In genomic region chr11:59425671-59426101, GRCm38 (mm10) we compare ENCODE assay signal across 8 mouse cellular contexts. TPM values are rescaled to one million over a fixed set of nuclear protein-coding genes. Genes with fewer than 3 reads are reported as not detected.
DNase-seq lines count a peak whose midpoint lies in the region; ATAC-seq and TF ChIP-seq lines count a peak whose summit lies in the region.

No protein-coding gene starts in this region.

- TF ChIP-seq EP300 in CH12.LX (IDR thresholded peaks at IDR 0.05; ENCODE audit: low read length) = no peak
- TF ChIP-seq EP300 in liver, embryonic 14.5 days (IDR thresholded peaks at IDR 0.05; ENCODE audit: low read depth) = no peak

- no peak overlapping the region for H3K9ac ChIP-seq in intestine, postnatal 0 days (ENCODE audit: low read depth, low read length)
- no peak overlapping the region for H3K9ac ChIP-seq in intestine, embryonic 16.5 days (ENCODE audit: low read depth, low read length)
- no peak overlapping the region for H3K9ac ChIP-seq in CH12.LX (ENCODE audit: insufficient read depth, low read depth)
- H3K9ac ChIP-seq in liver, embryonic 14.5 days (replicated peaks) = no peak overlapping the region
- no peak overlapping the region for H3K9ac ChIP-seq in hindbrain, embryonic 12.5 days

- no peak overlapping the region for H3K27ac ChIP-seq in intestine, postnatal 0 days (ENCODE audit: low read depth, low read length)
- H3K27ac ChIP-seq in intestine, embryonic 16.5 days (ENCODE audit: low read length) = no peak overlapping the region
- no peak overlapping the region for H3K27ac ChIP-seq in CH12.LX (ENCODE audit: insufficient read depth, low read depth)
- no peak overlapping the region for H3K27ac ChIP-seq in bone marrow macrophage, adult 2 months (ENCODE audit: insufficient read depth, low read depth, low read length)
- no peak overlapping the region for H3K27ac ChIP-seq in liver, embryonic 14.5 days
- no peak overlapping the region for H3K27ac ChIP-seq in spleen, adult 2 months (ENCODE audit: insufficient read depth, low read length)
- no peak overlapping the region for H3K27ac ChIP-seq in hindbrain, embryonic 12.5 days

- peak; percentile 37 for DNase-seq in CH12.LX (ENCODE audit: extremely low read depth)
- no peak for DNase-seq in liver, embryonic 14.5 days (ENCODE audit: low read depth in 3 of 3, low spot score in 3 of 3)
- DNase-seq in spleen, adult 2 months (ENCODE audit: low read depth in 1 of 2, low spot score in 2 of 2) = peak; percentile 21 to 60
- DNase-seq in cerebellum, adult 9-11 months = no peak

- dilution Hi-C loops in CH12.LX (cut with MboI; ENCODE audit: extremely low pct_ligation_motif_present, extremely low pct_unique_long_range_greater_than_20kb, low sequenced_read_pairs) = no loop called here

- no peak overlapping the region for H3K4me3 ChIP-seq in intestine, postnatal 0 days (ENCODE audit: low read depth, low read length)
- H3K4me3 ChIP-seq in intestine, embryonic 16.5 days (ENCODE audit: low read length) = no peak overlapping the region
- no peak overlapping the region for H3K4me3 ChIP-seq in CH12.LX (replicated peaks in 1 of 3; ENCODE audit: low read depth in 2 of 3, low read length in 2 of 3, poor library complexity in 1 of 3)
- H3K4me3 ChIP-seq in bone marrow macrophage, adult 2 months (ENCODE audit: insufficient read depth, low read length) = no peak overlapping the region
- no peak overlapping the region for H3K4me3 ChIP-seq in liver, embryonic 14.5 days (ENCODE audit: insufficient read depth in 1 of 2, low read depth in 2 of 2, low read length in 2 of 2)
- no peak overlapping the region for H3K4me3 ChIP-seq in spleen, adult 2 months (ENCODE audit: extremely low read depth, insufficient read depth, insufficient read length)
- no peak overlapping the region for H3K4me3 ChIP-seq in hindbrain, embryonic 12.5 days

- TF ChIP-seq CTCF in intestine, postnatal 0 days (IDR thresholded peaks at IDR 0.05; ENCODE audit: low read depth) = peak; percentile 73
- peak in 1 of 2 experiments; percentile 77; a peak in 2 of 4 replicates for TF ChIP-seq CTCF in CH12.LX (conservative IDR thresholded peaks at IDR 0.05 in 1 of 2, IDR thresholded peaks at IDR 0.05 in 1 of 2; ENCODE audit: low read depth in 2 of 2, low read length in 2 of 2)
- 0 out of 2 replicates have a peak, but pooled peaks have one; percentile 10 for TF ChIP-seq CTCF in bone marrow macrophage, adult 2 months (IDR thresholded peaks at IDR 0.05; ENCODE audit: low read depth, low read length)
- peak; percentile 34; the same call in 1 of the 2 replicates for TF ChIP-seq CTCF in liver, embryonic 14.5 days (IDR thresholded peaks at IDR 0.05; ENCODE audit: low read depth)
- TF ChIP-seq CTCF in spleen, adult 2 months (IDR thresholded peaks at IDR 0.05; ENCODE audit: extremely low read depth, insufficient read depth, insufficient read length, insufficient replicate concordance) = peak; percentile 13; the same call in 1 of the 2 replicates

- no peak for ATAC-seq in intestine, postnatal 0 days
- ATAC-seq in intestine, embryonic 16.5 days = no peak
- ATAC-seq in liver, embryonic 14.5 days (ENCODE audit: insufficient read depth) = no peak
- ATAC-seq in hindbrain, embryonic 12.5 days (ENCODE audit: low FRiP score) = no peak

- TF ChIP-seq POLR2A in CH12.LX (IDR thresholded peaks at IDR 0.05; ENCODE audit: low read depth, low read length) = no peak
- no peak for TF ChIP-seq POLR2A in bone marrow macrophage, adult 2 months (IDR thresholded peaks at IDR 0.05; ENCODE audit: borderline replicate concordance, low read depth, low read length)
- TF ChIP-seq POLR2A in spleen, adult 2 months (IDR thresholded peaks at IDR 0.05; ENCODE audit: low read depth, low read length) = no peak

- in situ Hi-C loops in CH12.LX (cut with MboI; ENCODE audit: low pct_ligation_motif_present, low pct_unique_long_range_greater_than_20kb, low sequenced_read_pairs) = no loop called here

- no peaks in the 10 kb centered on the region for H3K27me3 ChIP-seq in intestine, postnatal 0 days (replicated peaks; ENCODE audit: control insufficient read depth, insufficient read depth, low read length)
- H3K27me3 ChIP-seq in intestine, embryonic 16.5 days (replicated peaks; ENCODE audit: control insufficient read depth, insufficient read depth, low read length) = no peaks in the 10 kb centered on the region
- H3K27me3 ChIP-seq in CH12.LX (replicated peaks) = no peaks in the 10 kb centered on the region
- H3K27me3 ChIP-seq in liver, embryonic 14.5 days (ENCODE audit: control insufficient read depth, insufficient read depth, low read length) = no peaks in the 10 kb centered on the region
- H3K27me3 ChIP-seq in spleen, adult 2 months (ENCODE audit: control insufficient read depth, insufficient read depth, low read length) = no peaks in the 10 kb centered on the region
- H3K27me3 ChIP-seq in hindbrain, embryonic 12.5 days = no peaks in the 10 kb centered on the region

- no peaks in the 10 kb centered on the region for H3K79me2 ChIP-seq in CH12.LX (replicated peaks; ENCODE audit: control insufficient read depth, extremely low read depth, insufficient read depth, poor library complexity, severe bottlenecking)

- TF ChIP-seq RAD21 in CH12.LX (IDR thresholded peaks at IDR 0.05; ENCODE audit: low read depth, low read length) = peak; percentile 76

- WGBS in intestine, postnatal 0 days = 45% methylated on average over 7 of the region's 7 CpGs
- 47% methylated on average over 7 of the region's 7 CpGs for WGBS in intestine, embryonic 16.5 days
- 35% methylated on average over 7 of the region's 7 CpGs for WGBS in liver, embryonic 14.5 days (ENCODE audit: insufficient replicate concordance)
- WGBS in spleen, adult 2 months = 8% methylated on average over 7 of the region's 7 CpGs
- WGBS in hindbrain, embryonic 12.5 days = 69% methylated on average over 7 of the region's 7 CpGs

- peaks cover 38% of the 10 kb centered on the region for H3K36me3 ChIP-seq in intestine, postnatal 0 days (ENCODE audit: control insufficient read depth, insufficient read depth)
- H3K36me3 ChIP-seq in intestine, embryonic 16.5 days (ENCODE audit: control insufficient read depth, insufficient read depth, low read length) = peaks cover 4% of the 10 kb centered on the region; the same call in 1 of the 2 replicates
- peaks cover 57 to 91% of the 10 kb centered on the region in 2 experiments for H3K36me3 ChIP-seq in CH12.LX (replicated peaks in 1 of 2; ENCODE audit: control insufficient read depth in 1 of 2, insufficient read depth in 1 of 2, low read length in 1 of 2)
- no peaks in the 10 kb centered on the region for H3K36me3 ChIP-seq in liver, embryonic 14.5 days (replicated peaks; ENCODE audit: control insufficient read depth, insufficient read depth, low read depth)
- 0 out of 2 replicates have a peak, but pooled peaks cover 2% of the 10 kb centered on the region for H3K36me3 ChIP-seq in spleen, adult 2 months (ENCODE audit: control insufficient read depth, insufficient read depth, low read length)
- H3K36me3 ChIP-seq in hindbrain, embryonic 12.5 days = peaks cover 72% of the 10 kb centered on the region

- no peaks in the 10 kb centered on the region for H3K4me1 ChIP-seq in intestine, postnatal 0 days (replicated peaks; ENCODE audit: control insufficient read depth, insufficient read depth, low read length)
- peaks cover 2% of the 10 kb centered on the region; the same call in 1 of the 2 replicates for H3K4me1 ChIP-seq in intestine, embryonic 16.5 days (ENCODE audit: control insufficient read depth, insufficient read depth, low read length)
- peaks cover 16 to 28% of the 10 kb centered on the region in 2 experiments for H3K4me1 ChIP-seq in CH12.LX (ENCODE audit: control insufficient read depth in 1 of 2, insufficient read depth in 2 of 2)
- H3K4me1 ChIP-seq in bone marrow macrophage, adult 2 months (ENCODE audit: control insufficient read depth, insufficient read depth, low read length) = peaks cover 44% of the 10 kb centered on the region
- peaks cover 0 to 7% of the 10 kb centered on the region in 2 experiments; a peak in 1 of 4 replicates for H3K4me1 ChIP-seq in liver, embryonic 14.5 days (replicated peaks; ENCODE audit: control insufficient read depth in 2 of 2, insufficient read depth in 2 of 2, low read length in 1 of 2)
- peaks cover 6% of the 10 kb centered on the region; the same call in 1 of the 2 replicates for H3K4me1 ChIP-seq in spleen, adult 2 months (ENCODE audit: control insufficient read depth, insufficient read depth, insufficient read length)
- H3K4me1 ChIP-seq in hindbrain, embryonic 12.5 days = no peaks in the 10 kb centered on the region

- H3K9me3 ChIP-seq in intestine, postnatal 0 days (ENCODE audit: control insufficient read depth) = no peaks in the 10 kb centered on the region
- H3K9me3 ChIP-seq in intestine, embryonic 16.5 days (ENCODE audit: control insufficient read depth, low read length) = no peaks in the 10 kb centered on the region
- H3K9me3 ChIP-seq in CH12.LX (replicated peaks; ENCODE audit: low read length) = no peaks in the 10 kb centered on the region
- no peaks in the 10 kb centered on the region for H3K9me3 ChIP-seq in liver, embryonic 14.5 days (ENCODE audit: control insufficient read depth, low read length)
- H3K9me3 ChIP-seq in hindbrain, embryonic 12.5 days (replicated peaks) = no peaks in the 10 kb centered on the region

- no peak overlapping the region for H3K4me2 ChIP-seq in intestine, postnatal 0 days (replicated peaks; ENCODE audit: low read depth)
- no peak overlapping the region for H3K4me2 ChIP-seq in intestine, embryonic 16.5 days (ENCODE audit: low read depth, low read length)
- H3K4me2 ChIP-seq in CH12.LX (ENCODE audit: insufficient read depth, low read depth, poor library complexity, severe bottlenecking) = no peak overlapping the region
- H3K4me2 ChIP-seq in liver, embryonic 14.5 days (ENCODE audit: low read depth) = no peak overlapping the region
- no peak overlapping the region for H3K4me2 ChIP-seq in hindbrain, embryonic 12.5 days (replicated peaks)

RNA-seq across cellular contexts. Expression of gene Jmjd4, which starts 24.2 kb away (rescaled TPM):
- polyA plus RNA-seq in intestine, postnatal 0 days (2015; fragmentation: Nextera tagmentation; extraction: Ambion mirVana) = 4.1 and 4.4 TPM in 2 replicates
- polyA plus RNA-seq in intestine, embryonic 16.5 days (2015; fragmentation: Nextera tagmentation; extraction: Ambion mirVana) = 7.4 and 8.1 TPM in 2 replicates
- total RNA-seq in CH12.LX (2012; rRNA removed) (10.2 and 14.0 TPM in 2 replicates), CH12.LX (2014; rRNA removed) (9.5 and 9.6 TPM in 2 replicates)
- polyA plus RNA-seq in CH12.LX (2012; ENCODE audit: insufficient read length, low read depth) = 14.3 and 15.7 TPM in 2 replicates
- 3.2 and 3.3 TPM in 2 replicates for polyA plus RNA-seq in bone marrow macrophage, adult 2 months (2012; ENCODE audit: insufficient read depth, insufficient read length, missing spikeins)
- polyA plus RNA-seq in liver, embryonic 14.5 days (2012; rRNA removed) = 2.5 and 3.2 TPM in 2 replicates
- 3.5 and 3.8 TPM in 2 replicates for polyA plus RNA-seq in liver, embryonic 14.5 days (2014; fragmentation: Nextera tagmentation; extraction: Ambion mirVana)
- 4.6 and 4.7 TPM in 2 replicates for polyA plus RNA-seq in spleen, adult 2 months (2012; rRNA removed)
- polyA plus RNA-seq in hindbrain, embryonic 12.5 days (2016; fragmentation: Nextera tagmentation; extraction: Ambion mirVana) = 14.6 and 14.8 TPM in 2 replicates

RNA-seq across cellular contexts. Expression of gene Snap47, which starts 25.3 kb away (rescaled TPM):
- 37.3 and 39.6 TPM in 2 replicates for polyA plus RNA-seq in intestine, postnatal 0 days (2015; fragmentation: Nextera tagmentation; extraction: Ambion mirVana)
- polyA plus RNA-seq in intestine, embryonic 16.5 days (2015; fragmentation: Nextera tagmentation; extraction: Ambion mirVana) = 74.4 and 76.8 TPM in 2 replicates
- 81.8 and 101 TPM in 2 replicates for total RNA-seq in CH12.LX (2012; rRNA removed)
- total RNA-seq in CH12.LX (2014; rRNA removed) = 101 and 102 TPM in 2 replicates
- 93.9 and 95.9 TPM in 2 replicates for polyA plus RNA-seq in CH12.LX (2012; ENCODE audit: insufficient read length, low read depth)
- polyA plus RNA-seq in bone marrow macrophage, adult 2 months (2012; ENCODE audit: insufficient read depth, insufficient read length, missing spikeins) = 17.1 and 18.0 TPM in 2 replicates
- polyA plus RNA-seq in liver, embryonic 14.5 days (2012; rRNA removed) = 11.2 and 12.4 TPM in 2 replicates
- 21.6 and 26.5 TPM in 2 replicates for polyA plus RNA-seq in liver, embryonic 14.5 days (2014; fragmentation: Nextera tagmentation; extraction: Ambion mirVana)
- 10.8 and 12.2 TPM in 2 replicates for polyA plus RNA-seq in spleen, adult 2 months (2012; rRNA removed)
- 230 and 240 TPM in 2 replicates for polyA plus RNA-seq in hindbrain, embryonic 12.5 days (2016; fragmentation: Nextera tagmentation; extraction: Ambion mirVana)

RNA-seq across cellular contexts. Expression of gene Zfp867, which starts 46.6 kb away (rescaled TPM):
- 1.8 and 2.1 TPM in 2 replicates for polyA plus RNA-seq in intestine, postnatal 0 days (2015; fragmentation: Nextera tagmentation; extraction: Ambion mirVana)
- polyA plus RNA-seq in intestine, embryonic 16.5 days (2015; fragmentation: Nextera tagmentation; extraction: Ambion mirVana) = 4.3 and 4.6 TPM in 2 replicates
- total RNA-seq in CH12.LX (2012; rRNA removed) (4.1 and 4.9 TPM in 2 replicates), CH12.LX (2014; rRNA removed) (7.1 and 7.2 TPM in 2 replicates)
- 4.6 and 5.6 TPM in 2 replicates for polyA plus RNA-seq in CH12.LX (2012; ENCODE audit: insufficient read length, low read depth)
- 2.1 and 2.3 TPM in 2 replicates for polyA plus RNA-seq in bone marrow macrophage, adult 2 months (2012; ENCODE audit: insufficient read depth, insufficient read length, missing spikeins)
- polyA plus RNA-seq in liver, embryonic 14.5 days (2012; rRNA removed) = 0.38 and 0.51 TPM in 2 replicates
- 1.4 and 1.5 TPM in 2 replicates for polyA plus RNA-seq in liver, embryonic 14.5 days (2014; fragmentation: Nextera tagmentation; extraction: Ambion mirVana)
- 0.09 and 0.25 TPM in 2 replicates for polyA plus RNA-seq in spleen, adult 2 months (2012; rRNA removed)
- polyA plus RNA-seq in hindbrain, embryonic 12.5 days (2016; fragmentation: Nextera tagmentation; extraction: Ambion mirVana) = 10.8 and 11.8 TPM in 2 replicates

RNA-seq across cellular contexts. Expression of gene Prss38, which starts 50.2 kb away (rescaled TPM):
- polyA plus RNA-seq in intestine, postnatal 0 days (2015; fragmentation: Nextera tagmentation; extraction: Ambion mirVana) = not detected in 2 replicates
- not detected in 2 replicates for polyA plus RNA-seq in intestine, embryonic 16.5 days (2015; fragmentation: Nextera tagmentation; extraction: Ambion mirVana)
- total RNA-seq in CH12.LX (2012; rRNA removed) (not detected in 2 replicates), CH12.LX (2014; rRNA removed) (not detected in 2 replicates)
- not detected in 2 replicates for polyA plus RNA-seq in CH12.LX (2012; ENCODE audit: insufficient read length, low read depth)
- not detected in 2 replicates for polyA plus RNA-seq in bone marrow macrophage, adult 2 months (2012; ENCODE audit: insufficient read depth, insufficient read length, missing spikeins)
- polyA plus RNA-seq in liver, embryonic 14.5 days (2012; rRNA removed) = not detected in 2 replicates
- polyA plus RNA-seq in liver, embryonic 14.5 days (2014; fragmentation: Nextera tagmentation; extraction: Ambion mirVana) = not detected in 2 replicates
- polyA plus RNA-seq in spleen, adult 2 months (2012; rRNA removed) = not detected in 2 replicates
- not detected in 2 replicates for polyA plus RNA-seq in hindbrain, embryonic 12.5 days (2016; fragmentation: Nextera tagmentation; extraction: Ambion mirVana)

Comparison
In these comparisons a context has a peak if more than half of its experiments do, and no peak if none do; other contexts are left out.
1. DNase-seq: peak in CH12.LX (single experiment) and spleen, adult 2 months (2 of 2); none in liver, embryonic 14.5 days (0 of 3) and cerebellum, adult 9-11 months (single experiment).